8 mouse cellular contexts compared by ENCODE assay signal in the genomic region with DNA sequence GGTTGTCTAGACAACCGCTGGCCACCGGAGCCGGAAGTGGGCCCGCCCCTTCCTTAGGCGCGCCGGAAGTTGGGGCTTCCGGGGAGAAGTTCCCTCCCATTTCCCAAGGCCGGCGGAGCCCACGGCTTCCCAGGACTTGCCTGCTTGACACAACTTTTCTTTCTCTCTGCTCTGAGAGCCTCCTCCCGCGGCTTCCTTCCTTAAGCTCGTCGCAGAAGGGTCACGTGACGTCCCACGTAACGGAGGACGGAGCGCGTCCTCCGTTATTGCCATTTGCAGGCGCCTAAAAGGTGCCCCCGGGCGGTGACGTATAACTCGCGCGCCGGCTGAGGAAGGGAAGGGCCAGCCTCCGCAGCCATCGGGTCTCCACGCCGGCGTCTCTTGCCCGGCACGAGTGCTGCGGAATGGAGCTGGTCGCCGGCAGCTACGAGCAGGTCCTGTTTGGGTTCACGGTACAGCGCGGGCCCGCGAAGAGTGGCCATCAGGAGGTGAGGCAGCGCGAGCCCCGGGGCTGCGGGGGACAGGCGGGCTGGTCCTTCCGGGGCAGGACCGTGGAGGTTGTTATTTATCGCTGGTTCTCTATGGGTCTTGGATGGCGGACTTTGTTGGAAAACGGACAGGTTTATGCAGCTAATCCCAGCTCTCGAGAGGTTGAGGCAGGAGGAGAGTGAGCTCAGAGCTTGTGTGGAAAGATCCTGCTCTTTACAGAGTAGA. TPM values are rescaled to one million over a fixed set of nuclear protein-coding genes. Genes with fewer than 3 reads are reported as not detected.
DNase-seq lines count a peak whose midpoint lies in the region; ATAC-seq and TF ChIP-seq lines count a peak whose summit lies in the region.

Gene Pak1ip1, plus strand, starts transcription at position 98 of the 714 bp plus-strand sequence.

- H3K9me3 ChIP-seq in heart, embryonic 11.5 days (replicated peaks; ENCODE audit: control insufficient read depth, low read length): no peaks in the 10 kb centered on the region
- H3K9me3 ChIP-seq in kidney, embryonic 16.5 days (ENCODE audit: low read length): no peaks in the 10 kb centered on the region

- no peak for TF ChIP-seq CTCF in liver, adult 2 months (IDR thresholded peaks at IDR 0.05; ENCODE audit: low read depth, low read length)

- peak within 1 kb of the TSS; percentile 89 for H3K9ac ChIP-seq in heart, embryonic 11.5 days (ENCODE audit: low read depth, low read length)
- H3K9ac ChIP-seq in kidney, embryonic 16.5 days (replicated peaks; ENCODE audit: low read length): peak within 1 kb of the TSS; percentile 90
- peak within 1 kb of the TSS; percentile 93 for H3K9ac ChIP-seq in liver, adult 2 months (ENCODE audit: low read depth, low read length)

- H3K4me1 ChIP-seq in heart, embryonic 11.5 days (ENCODE audit: control insufficient read depth, insufficient read depth, low read length): peaks cover 12% of the 10 kb centered on the region
- H3K4me1 ChIP-seq in kidney, embryonic 16.5 days (ENCODE audit: insufficient read depth, low read length): peaks cover 16% of the 10 kb centered on the region; the same call in 1 of the 2 replicates
- peaks cover 17% of the 10 kb centered on the region for H3K4me1 ChIP-seq in liver, adult 2 months (ENCODE audit: control insufficient read depth, insufficient read depth, low read length)

- WGBS in heart, embryonic 11.5 days (ENCODE audit: insufficient replicate concordance): under 1% methylated on average over 58 of the region's 58 CpGs
- under 1% methylated on average over 58 of the region's 58 CpGs for WGBS in kidney, embryonic 16.5 days
- WGBS in liver, adult 2 months: under 1% methylated on average over 58 of the region's 58 CpGs

- peaks cover 2% of the 10 kb centered on the region; the same call in 1 of the 2 replicates for H3K36me3 ChIP-seq in heart, embryonic 11.5 days (ENCODE audit: control insufficient read depth, insufficient read depth, low read length)
- H3K36me3 ChIP-seq in kidney, embryonic 16.5 days (ENCODE audit: insufficient read depth, low read length): peaks cover 11% of the 10 kb centered on the region
- H3K36me3 ChIP-seq in liver, adult 2 months (ENCODE audit: control insufficient read depth, insufficient read depth, low read length): no peaks in the 10 kb centered on the region
- H3K36me3 ChIP-seq in myocyte (ENCODE audit: control insufficient read depth, insufficient read depth): peaks cover 16% of the 10 kb centered on the region
- peaks cover 4% of the 10 kb centered on the region; the same call in 1 of the 2 replicates for H3K36me3 ChIP-seq in splenic B cell, adult 2 months (ENCODE audit: control insufficient read depth, insufficient read depth, low read length, poor library complexity, severe bottlenecking)

- DNase-seq in B cell, adult 2 months: peak; percentile 97 to 98
- peak; percentile 97 for DNase-seq in brain, adult 2 months (ENCODE audit: low read depth, low spot score)
- peak; percentile 81 for DNase-seq in liver, adult 2 months (ENCODE audit: extremely low read depth, low read depth, low spot score)
- peak; percentile 94 for DNase-seq in splenic B cell, adult 2 months (ENCODE audit: low read depth, low spot score)

- H3ac ChIP-seq in myocyte (ENCODE audit: control insufficient read depth, insufficient read length): peak within 1 kb of the TSS; percentile 92

- peak within 1 kb of the TSS; percentile 99 for H3K27ac ChIP-seq in heart, embryonic 11.5 days (ENCODE audit: low read depth, low read length)
- H3K27ac ChIP-seq in kidney, embryonic 16.5 days (ENCODE audit: low read length): peak within 1 kb of the TSS; percentile 99
- H3K27ac ChIP-seq in liver, adult 2 months (replicated peaks; ENCODE audit: insufficient read depth, low read depth, low read length): peak within 1 kb of the TSS; percentile 99

- no peak for TF ChIP-seq POLR2A in liver, adult 2 months (IDR thresholded peaks at IDR 0.05; ENCODE audit: extremely low read depth, insufficient read depth, low read length)
- TF ChIP-seq POLR2A in myocyte (IDR thresholded peaks at IDR 0.05; ENCODE audit: insufficient read length, low read depth): peak; percentile 70

- peaks cover 15% of the 10 kb centered on the region; the same call in 1 of the 2 replicates for H3K79me2 ChIP-seq in liver, adult 2 months (ENCODE audit: control insufficient read depth, insufficient read depth, low read length)
- peaks cover 47% of the 10 kb centered on the region for H3K79me2 ChIP-seq in myocyte (ENCODE audit: control insufficient read depth, insufficient read depth)

- H3K27me3 ChIP-seq in heart, embryonic 11.5 days (ENCODE audit: control insufficient read depth, insufficient read depth, low read length): no peaks in the 10 kb centered on the region
- no peaks in the 10 kb centered on the region for H3K27me3 ChIP-seq in kidney, embryonic 16.5 days (ENCODE audit: insufficient read depth, low read length)
- no peaks in the 10 kb centered on the region for H3K27me3 ChIP-seq in liver, adult 2 months (ENCODE audit: control insufficient read depth, insufficient read depth, low read length)
- H3K27me3 ChIP-seq in myocyte (ENCODE audit: control insufficient read depth, insufficient read depth, insufficient read length): no peaks in the 10 kb centered on the region
- H3K27me3 ChIP-seq in splenic B cell, adult 2 months (ENCODE audit: control insufficient read depth, insufficient read depth, low read length, poor library complexity, severe bottlenecking): no peaks in the 10 kb centered on the region

- H3K4me3 ChIP-seq in heart, embryonic 11.5 days (ENCODE audit: low read depth, low read length): peak within 1 kb of the TSS; percentile 99
- H3K4me3 ChIP-seq in kidney, embryonic 16.5 days (ENCODE audit: low read length): peak within 1 kb of the TSS; percentile 86
- peak within 1 kb of the TSS; percentile 89 for H3K4me3 ChIP-seq in liver, adult 2 months (ENCODE audit: insufficient read depth, low read depth, low read length)
- peak within 1 kb of the TSS; percentile 99 for H3K4me3 ChIP-seq in myocyte

- ATAC-seq in erythroblast, adult 5-6 weeks (replicated peaks; ENCODE audit: low FRiP score, poor library complexity, severe bottlenecking): peak; percentile 98
- ATAC-seq in heart, embryonic 11.5 days (replicated peaks; ENCODE audit: insufficient number of reproducible peaks, low FRiP score, low TSS enrichment): peak; percentile 90
- ATAC-seq in kidney, embryonic 16.5 days (ENCODE audit: low FRiP score, low TSS enrichment): peak; percentile 97

- H3K4me2 ChIP-seq in heart, embryonic 11.5 days: peak within 1 kb of the TSS; percentile 95
- H3K4me2 ChIP-seq in kidney, embryonic 16.5 days (replicated peaks; ENCODE audit: low read depth, low read length): peak within 1 kb of the TSS; percentile 77
- peak within 1 kb of the TSS; percentile 86 for H3K4me2 ChIP-seq in myocyte (ENCODE audit: low read depth)

TF ChIP-seq in myocyte, 11 proteins besides CTCF, POLR2A, EP300 and RAD21:
- TF ChIP-seq POLR2AphosphoS2 (IDR thresholded peaks at IDR 0.05; ENCODE audit: insufficient read length, low read depth) (peak; percentile 47), USF1 (IDR thresholded peaks at IDR 0.05; ENCODE audit: low read depth) (peak; percentile 87), CEBPB (IDR thresholded peaks at IDR 0.05; ENCODE audit: insufficient read depth, poor library complexity, severe bottlenecking) (no peak), REST (IDR thresholded peaks at IDR 0.05; ENCODE audit: insufficient read depth, insufficient read length) (no peak), MYOG (IDR thresholded peaks at IDR 0.05; ENCODE audit: control insufficient read depth in 1 of 3, insufficient read depth in 1 of 3, insufficient read length in 2 of 3, low read depth in 2 of 3) (peak in 2 of 3 experiments; percentile 2 to 15), SRF (IDR thresholded peaks at IDR 0.05; ENCODE audit: control insufficient read depth, insufficient read length, low read depth) (peak; percentile 7), MAX (IDR thresholded peaks at IDR 0.05; ENCODE audit: low read depth) (peak; percentile 93)

RNA-seq across cellular contexts. Expression of gene Pak1ip1, which starts in this region (rescaled TPM):
- total RNA-seq in erythroblast, adult 5-6 weeks (2015; ENCODE audit: low replicate concordance): 25.0 and 33.0 TPM in 2 replicates
- total RNA-seq in erythroblast, adult 5-6 weeks (2017; ENCODE audit: low replicate concordance): 45.7 and 54.3 TPM in 2 replicates
- polyA plus RNA-seq in heart, embryonic 11.5 days (2014; fragmentation: Nextera tagmentation; extraction: Ambion mirVana): 62.8 and 70.1 TPM in 2 replicates
- polyA plus RNA-seq in kidney, embryonic 16.5 days (2015; fragmentation: Nextera tagmentation; extraction: Ambion mirVana): 68.5 and 69.2 TPM in 2 replicates
- total RNA-seq in liver, adult 2 months (2014; rRNA removed): 28.9 and 35.5 TPM in 2 replicates
- polyA plus RNA-seq in liver, adult 2 months (2012; rRNA removed): 33.4 and 34.2 TPM in 2 replicates
- polyA plus RNA-seq in myocyte (2012; fragmentation: generic; extraction: Trizol): 66.3 TPM

Comparison
In these comparisons a context has a peak if more than half of its experiments do, and no peak if none do; other contexts are left out.
1. Peak in every context shown above with its lines: DNase-seq, ATAC-seq, H3K4me3 ChIP-seq and H3K27ac ChIP-seq.